Mouse (Mus musculus): ENCODE results near the gene Gpr18.

Gene Gpr18

GRCm38 (mm10) chr14:121949436-121949835, 33.9 kb upstream of the Gpr18 start:
- no peak for DNase-seq (ENCODE audit: low read depth, low spot score)

- peak; percentile 49 for DNase-seq (ENCODE audit: low read depth, low spot score)
Measured at GRCm38 (mm10) chr14:121947966-121948365, 32.4 kb upstream of the Gpr18 start.

DNA sequence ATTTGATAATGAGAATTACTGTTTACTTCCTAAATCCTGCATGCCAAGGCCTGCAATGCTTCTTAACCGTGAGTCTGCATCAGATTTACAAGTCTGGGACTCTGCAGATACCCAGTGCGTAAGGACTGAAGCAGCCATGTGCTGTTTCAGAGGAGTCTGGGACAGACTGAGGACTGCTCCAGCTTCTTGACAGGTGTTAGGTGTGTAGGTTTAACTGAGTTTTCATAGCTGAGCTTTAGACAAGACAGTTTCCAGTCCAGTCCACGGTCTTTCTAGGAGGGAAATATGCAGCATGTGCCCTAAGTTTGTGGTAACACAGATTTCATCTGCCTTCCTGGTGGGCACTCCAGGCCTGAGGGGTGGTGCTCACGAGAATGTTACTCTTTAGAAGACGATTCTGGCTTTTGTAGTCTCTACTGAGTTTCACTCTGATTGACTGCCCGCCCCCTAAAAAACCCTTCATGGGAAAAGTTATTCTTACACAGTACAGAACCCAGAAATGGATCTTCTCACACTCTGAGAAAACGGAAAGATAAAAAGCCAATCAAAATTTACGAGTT, 31.7 kb upstream of the Gpr18 start:
- DNase-seq (ENCODE audit: low read depth, low spot score), result peak; percentile 46

DNA sequence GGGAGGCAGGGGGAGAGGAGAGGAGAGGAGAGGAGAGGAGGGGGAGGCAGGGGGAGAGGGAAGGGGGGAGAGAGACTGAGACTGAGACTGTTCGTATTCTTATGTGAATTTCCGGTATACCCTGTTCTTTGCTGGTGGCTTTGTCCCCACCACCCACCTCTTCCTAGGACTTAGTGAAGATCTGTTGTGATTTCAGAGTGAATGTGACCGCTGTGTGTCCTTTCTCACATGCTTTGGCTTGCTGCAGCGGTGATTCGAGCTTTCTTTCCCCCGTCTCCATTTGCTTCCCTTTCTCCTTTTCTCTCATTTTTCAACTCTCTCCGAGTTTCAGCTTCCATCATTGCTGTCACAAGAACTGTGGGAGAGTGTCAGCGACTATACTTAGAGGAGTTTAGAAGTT, 31.1 kb upstream of the Gpr18 start:
- peak; percentile 77 for DNase-seq (ENCODE audit: low read depth, low spot score)

GRCm38 (mm10) chr14:121946131-121946530, 30.6 kb upstream of the Gpr18 start:
- no peak for DNase-seq (ENCODE audit: low read depth, low spot score)

DNA sequence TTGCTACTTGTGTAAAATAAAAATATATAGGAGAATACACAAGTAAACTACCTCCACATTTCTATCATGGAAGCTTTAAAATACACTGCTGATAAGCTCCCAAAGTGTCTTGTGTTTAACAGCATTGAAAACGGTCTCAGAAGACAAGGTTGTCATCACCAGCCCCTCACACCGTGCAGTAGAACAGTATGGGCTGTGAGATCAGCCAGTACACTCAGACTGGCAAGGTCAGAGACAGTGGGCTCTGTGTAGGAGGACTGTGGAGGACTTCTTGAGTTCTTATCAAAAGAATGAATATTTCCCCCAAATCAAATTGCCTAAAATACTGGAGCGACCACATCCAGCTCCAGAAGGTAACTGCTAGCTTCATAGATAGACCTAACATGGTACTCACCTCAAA, 24.0 kb upstream of the Gpr18 start:
- no peak for DNase-seq (ENCODE audit: low read depth, low spot score)

GRCm38 (mm10) chr14:121938256-121939191, 22.9 kb upstream of the Gpr18 start:
- peak; percentile 78 for DNase-seq (ENCODE audit: low read depth, low spot score)

DNA sequence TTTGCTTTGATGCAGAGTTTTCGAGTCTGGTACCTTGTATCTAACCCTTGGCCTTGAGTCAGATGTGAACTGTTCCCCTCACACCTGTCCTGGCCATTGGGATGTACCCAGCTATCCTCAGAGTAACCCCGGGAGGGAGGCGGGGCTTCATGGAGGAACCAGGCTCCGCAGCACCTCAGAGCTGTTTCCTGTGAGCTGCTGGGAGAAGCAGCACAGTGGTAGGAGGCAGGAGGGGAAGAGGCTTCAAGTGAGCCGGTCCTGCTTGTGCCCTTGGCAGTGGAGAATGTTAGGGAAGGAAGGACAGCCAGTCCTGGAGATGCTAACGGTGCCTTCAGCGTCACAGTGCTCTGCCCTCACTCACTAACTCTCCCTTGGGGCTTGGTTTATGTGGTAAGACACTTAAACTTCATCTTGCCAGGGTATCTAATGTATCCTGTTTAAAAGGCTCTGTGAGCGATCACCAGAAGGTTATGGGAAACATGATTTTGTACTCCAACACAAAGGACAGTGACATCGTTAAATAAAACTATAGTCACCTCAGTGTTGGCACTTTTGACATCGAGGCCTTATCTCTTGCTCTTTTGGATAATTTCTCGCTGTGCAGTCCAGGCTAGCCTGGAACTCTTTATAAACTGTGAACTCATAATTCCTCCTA, 22.1 kb upstream of the Gpr18 start:
- peak; percentile 53 for DNase-seq (ENCODE audit: low read depth, low spot score)

DNA sequence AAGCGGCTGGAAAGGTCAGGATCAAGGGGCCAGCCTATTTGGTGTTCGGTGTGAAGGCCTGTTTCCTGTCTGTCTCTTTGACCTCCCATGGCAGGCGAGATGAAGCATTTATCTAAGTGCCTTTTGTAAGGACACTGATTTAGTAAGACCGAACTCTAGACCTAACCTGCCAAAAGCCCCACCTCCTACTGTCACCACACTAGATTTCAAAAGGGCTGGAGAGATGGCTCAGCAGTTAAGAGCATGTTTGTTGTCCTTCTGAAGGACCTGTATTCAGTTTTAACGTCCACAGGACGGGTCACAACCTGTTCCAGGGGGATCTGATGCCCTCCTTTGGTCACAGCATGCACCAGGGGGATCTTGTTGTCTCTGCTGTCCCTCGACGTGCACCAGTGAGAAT, 21.3 kb upstream of the Gpr18 start:
- DNase-seq (ENCODE audit: low read depth, low spot score), result no peak

DNA sequence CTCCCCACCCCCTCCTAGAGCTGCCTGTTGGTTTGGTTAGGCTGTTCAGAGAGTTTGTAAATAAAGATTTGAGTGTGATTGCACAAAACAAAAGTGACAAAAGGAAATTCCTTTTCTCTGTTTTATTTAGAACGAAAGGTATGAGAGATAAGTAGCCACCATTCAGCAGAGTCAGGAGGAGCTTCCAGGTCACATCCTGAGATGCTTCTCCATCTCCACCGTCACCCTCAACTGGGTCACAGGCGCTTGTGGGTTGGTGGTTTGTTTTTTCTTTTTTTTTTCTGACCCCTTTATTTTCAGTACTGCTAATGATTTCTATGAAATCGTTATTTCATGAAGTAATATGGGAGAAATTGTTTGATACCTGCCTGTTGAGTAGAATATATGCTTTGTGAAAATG, 20.8 kb upstream of the Gpr18 start:
- DNase-seq (ENCODE audit: low read depth, low spot score), result no peak

DNA sequence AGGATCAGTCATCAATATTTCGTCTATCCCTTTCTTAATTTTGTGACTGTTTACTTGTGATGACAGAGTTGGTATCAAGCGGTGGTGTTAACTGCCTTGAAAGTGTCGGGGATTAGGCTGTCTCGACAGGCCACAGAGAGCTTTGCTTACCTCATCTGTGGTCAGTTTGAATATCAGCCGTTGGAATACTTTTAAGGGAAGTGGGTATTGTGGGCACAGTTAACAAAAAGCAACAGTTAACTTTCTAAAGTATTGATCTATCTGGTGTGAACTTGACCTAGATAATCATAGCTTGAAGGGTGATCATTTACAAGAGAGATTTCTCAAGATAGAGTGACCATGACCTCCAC, 19.0 kb upstream of the Gpr18 start:
- no peak for DNase-seq (ENCODE audit: low read depth, low spot score)

GRCm38 (mm10) chr14:121933906-121934596, 18.5 kb upstream of the Gpr18 start:
- DNase-seq (ENCODE audit: low read depth, low spot score), result no peak

DNA sequence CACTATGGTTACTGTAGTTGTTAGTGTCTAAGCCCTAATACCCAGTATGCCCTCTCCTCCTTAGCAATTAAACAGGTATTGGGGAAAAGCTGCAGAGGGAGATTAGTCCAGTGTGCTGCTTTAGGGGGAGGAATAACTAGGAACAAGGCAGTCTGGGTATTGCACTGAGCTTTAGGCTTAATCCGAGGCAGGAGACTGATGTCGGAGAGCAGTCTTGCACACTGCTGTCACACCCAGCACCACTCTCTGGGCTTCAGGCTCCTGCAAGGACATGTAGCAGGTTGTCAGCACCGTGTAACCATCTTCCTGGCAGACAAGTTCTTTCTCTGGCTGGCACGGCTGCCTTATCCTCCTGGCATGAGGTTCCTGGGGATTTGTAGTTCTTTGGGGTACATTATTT, 16.6 kb upstream of the Gpr18 start:
- DNase-seq (ENCODE audit: low read depth, low spot score), result no peak

- peak; percentile 65 for DNase-seq (ENCODE audit: low read depth, low spot score)
Measured at GRCm38 (mm10) chr14:121931594-121931993, 16.0 kb upstream of the Gpr18 start.

DNA sequence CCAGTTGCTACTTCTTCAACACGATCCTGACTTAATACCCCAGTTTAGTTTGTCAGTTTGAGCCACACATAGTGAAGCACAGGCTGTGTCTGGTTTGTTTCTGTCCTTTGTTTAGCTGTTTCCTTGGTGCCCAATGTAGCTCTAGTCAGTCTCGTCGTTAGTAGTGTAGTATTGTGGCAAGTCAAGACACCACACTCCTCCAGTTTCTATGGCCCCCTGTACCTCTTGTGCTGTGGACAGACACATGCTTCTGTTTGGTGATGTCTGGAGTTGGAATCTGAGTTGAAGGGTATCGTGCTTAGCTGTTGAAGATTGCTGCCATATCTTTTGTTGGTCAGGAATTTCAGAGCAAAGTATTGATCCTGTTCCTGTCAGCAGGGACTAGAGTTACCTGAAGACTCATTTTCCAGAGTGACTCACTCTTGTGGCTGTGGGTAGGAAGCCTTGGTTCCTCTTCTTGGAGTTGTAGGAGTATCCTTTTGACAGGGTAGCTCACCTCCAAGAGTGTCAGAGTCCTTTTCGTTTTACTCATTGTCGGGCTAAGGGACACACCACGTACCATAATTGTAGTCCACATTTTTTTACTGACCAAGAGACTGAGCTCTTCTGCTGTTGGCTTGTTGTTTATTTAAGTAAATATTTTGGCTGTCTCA, 15.3 kb upstream of the Gpr18 start:
- peak; percentile 70 for DNase-seq (ENCODE audit: low read depth, low spot score)

GRCm38 (mm10) chr14:121929243-121929951, 13.8 kb upstream of the Gpr18 start:
- peak; percentile 77 for DNase-seq (ENCODE audit: low read depth, low spot score)

DNA sequence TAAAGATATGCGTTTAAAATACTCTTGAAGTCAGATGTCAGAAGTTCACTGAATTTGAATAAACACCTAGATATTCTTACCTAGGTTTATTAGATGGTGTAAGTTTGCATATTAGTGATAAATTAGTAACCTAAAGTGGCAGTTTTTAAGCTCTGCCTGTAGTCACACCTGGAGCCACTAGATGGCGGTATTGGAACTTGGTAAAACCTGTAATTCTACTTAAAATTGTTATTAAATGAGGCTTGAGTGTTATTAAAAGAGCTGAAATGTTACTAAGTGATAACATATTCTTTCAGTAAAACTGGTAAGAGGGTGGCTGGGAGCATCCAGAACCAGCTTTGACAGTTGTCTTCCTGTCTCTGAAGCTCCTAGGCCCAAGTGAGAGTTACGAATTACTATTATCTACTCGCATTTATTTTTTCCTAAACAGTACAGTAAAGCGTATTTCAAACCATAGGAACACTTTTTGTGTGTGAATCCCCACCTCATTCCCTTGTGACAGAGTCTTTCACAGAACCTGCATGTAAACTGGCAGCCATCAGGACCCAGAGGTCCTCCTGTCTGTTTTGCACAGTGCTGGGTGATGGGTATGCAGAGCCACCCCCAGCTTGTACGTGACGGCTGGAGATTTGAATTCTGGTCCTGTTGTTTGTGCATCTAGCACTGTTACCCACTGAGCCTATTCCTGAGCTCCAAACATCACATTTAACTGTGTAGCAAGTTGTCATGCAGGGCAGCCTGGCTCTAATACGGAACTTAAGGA, 13.0 kb upstream of the Gpr18 start:
- peak; percentile 88 for DNase-seq (ENCODE audit: low read depth, low spot score)

DNA sequence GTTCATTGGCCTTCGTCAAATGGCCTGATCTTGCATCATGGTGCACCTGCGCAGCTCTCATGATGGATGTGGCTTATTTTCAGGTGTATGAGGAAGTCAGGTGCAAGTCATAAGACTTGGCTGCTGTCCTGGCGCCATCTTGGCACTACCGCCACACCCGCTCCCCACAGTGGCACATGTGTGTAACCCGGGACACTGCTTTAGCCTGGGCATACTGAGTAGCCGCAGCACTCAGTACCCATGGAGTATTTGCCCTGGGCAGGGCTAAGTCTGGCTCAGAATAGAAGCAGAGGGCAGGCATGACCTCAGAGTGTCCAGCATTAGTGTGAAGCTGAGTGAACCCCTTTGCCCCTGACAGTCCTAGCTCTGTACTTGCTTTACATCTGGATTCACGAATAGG, 11.9 kb upstream of the Gpr18 start:
- DNase-seq (ENCODE audit: low read depth, low spot score), result no peak

DNA sequence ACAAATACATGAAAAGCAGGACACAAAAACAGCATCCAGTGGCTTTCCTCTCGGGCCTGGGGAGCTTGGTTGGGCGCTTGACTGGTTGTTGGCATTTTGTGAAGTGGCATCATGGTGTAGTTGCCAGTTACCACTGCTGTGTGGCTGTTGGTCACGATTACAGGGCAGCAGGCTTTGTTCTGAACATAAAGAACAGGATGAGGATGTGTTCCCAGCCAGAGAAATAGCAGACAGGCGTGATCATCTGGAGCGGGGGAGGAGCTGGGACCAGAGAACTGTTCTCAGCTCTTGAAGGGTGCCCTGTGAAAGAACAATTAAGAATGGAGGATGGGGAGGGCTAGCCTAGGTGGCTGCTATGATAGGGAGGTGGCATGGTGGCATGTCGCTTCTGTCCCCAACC, 11.3 kb upstream of the Gpr18 start:
- no peak for DNase-seq (ENCODE audit: low read depth, low spot score)

GRCm38 (mm10) chr14:121924876-121925275, 9.3 kb upstream of the Gpr18 start:
- DNase-seq (ENCODE audit: low read depth, low spot score), result no peak

Data from CD4-positive, CD25-positive, alpha-beta regulatory T cell, adult 2 months (primary cell).